Comparison of ENCODE assay signal across 9 mouse cellular contexts in the genomic region with DNA sequence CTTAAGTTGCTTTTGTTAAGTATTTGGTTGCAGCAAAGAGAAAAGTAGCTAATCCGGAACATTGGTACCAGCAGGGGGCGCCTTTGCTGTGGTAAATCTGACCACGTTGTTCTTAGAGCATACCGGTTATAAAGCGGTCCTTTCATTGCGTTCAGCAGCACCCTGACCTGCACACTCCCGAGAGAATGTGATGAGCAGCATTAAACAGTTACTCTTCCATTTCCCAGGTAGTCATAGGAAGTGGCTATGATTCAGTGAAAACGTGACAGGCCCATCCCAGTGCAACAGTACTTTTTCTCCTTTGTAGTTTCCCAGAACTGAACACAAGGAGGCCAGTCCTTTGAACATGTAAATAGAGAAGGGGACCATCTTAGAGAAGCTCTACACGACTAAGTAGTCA. TPM values are rescaled to one million over a fixed set of nuclear protein-coding genes. Genes with fewer than 3 reads are reported as not detected.
DNase-seq lines count a peak whose midpoint lies in the region; ATAC-seq lines count a peak whose summit lies in the region.
"Had no signal": no experiment of that assay in that cellular context is flagged by ENCODE, and none has a peak within 500 bp of the region (broad histone marks: within the 10 kb centered on the region; RNA-seq: fewer than 3 reads in every experiment).

No protein-coding gene starts in this region.

- no peak overlapping the region for H3K9ac ChIP-seq in hindbrain, embryonic 16.5 days (ENCODE audit: low read depth, low read length)
- no peak overlapping the region for H3K9ac ChIP-seq in hindbrain, embryonic 14.5 days
- no peak overlapping the region for H3K9ac ChIP-seq in midbrain, embryonic 14.5 days (replicated peaks; ENCODE audit: low read length)
- H3K9ac ChIP-seq in stomach, embryonic 16.5 days (ENCODE audit: low read length) = no peak overlapping the region

- H3K9me3 ChIP-seq in hindbrain, embryonic 10.5 days = no peaks in the 10 kb centered on the region
- H3K9me3 ChIP-seq in hindbrain, embryonic 16.5 days (ENCODE audit: control insufficient read depth, low read length) = no peaks in the 10 kb centered on the region
- H3K9me3 ChIP-seq in hindbrain, embryonic 14.5 days (ENCODE audit: control insufficient read depth, low read length) = no peaks in the 10 kb centered on the region
- no peaks in the 10 kb centered on the region for H3K9me3 ChIP-seq in limb, embryonic 10.5 days (replicated peaks)
- H3K9me3 ChIP-seq in midbrain, embryonic 14.5 days (ENCODE audit: control insufficient read depth, low read length) = no peaks in the 10 kb centered on the region
- H3K9me3 ChIP-seq in stomach, embryonic 16.5 days (replicated peaks; ENCODE audit: control insufficient read depth, low read length) = no peaks in the 10 kb centered on the region

- no peaks in the 10 kb centered on the region for H3K36me3 ChIP-seq in hindbrain, embryonic 10.5 days
- H3K36me3 ChIP-seq in hindbrain, embryonic 16.5 days (ENCODE audit: control insufficient read depth, insufficient read depth, low read length) = no peaks in the 10 kb centered on the region
- H3K36me3 ChIP-seq in hindbrain, embryonic 14.5 days (replicated peaks; ENCODE audit: control insufficient read depth, insufficient read depth) = no peaks in the 10 kb centered on the region
- no peaks in the 10 kb centered on the region for H3K36me3 ChIP-seq in limb, embryonic 10.5 days
- no peaks in the 10 kb centered on the region for H3K36me3 ChIP-seq in midbrain, embryonic 14.5 days (ENCODE audit: control insufficient read depth, insufficient read depth, low read length)
- H3K36me3 ChIP-seq in stomach, embryonic 16.5 days (ENCODE audit: control insufficient read depth, insufficient read depth, low read length) = no peaks in the 10 kb centered on the region

- H3K4me2 ChIP-seq in hindbrain, embryonic 16.5 days (ENCODE audit: low read length) = no peak overlapping the region
- peak overlapping the region; percentile 29 for H3K4me2 ChIP-seq in hindbrain, embryonic 14.5 days (replicated peaks)
- peak overlapping the region; percentile 23; the same call in 1 of the 2 replicates for H3K4me2 ChIP-seq in midbrain, embryonic 14.5 days (ENCODE audit: low read length)
- 0 out of 2 replicates have a peak overlapping the region, but pooled peaks have one; percentile 23 for H3K4me2 ChIP-seq in stomach, embryonic 16.5 days (ENCODE audit: low read depth, low read length)

- WGBS in hindbrain, embryonic 10.5 days = 5% methylated on average over 9 of the region's 9 CpGs
- WGBS in hindbrain, embryonic 16.5 days = 5% methylated on average over 9 of the region's 9 CpGs
- WGBS in hindbrain, embryonic 14.5 days = 7% methylated on average over 9 of the region's 9 CpGs
- WGBS in limb, embryonic 10.5 days = 5% methylated on average over 9 of the region's 9 CpGs
- 6% methylated on average over 9 of the region's 9 CpGs for WGBS in midbrain, embryonic 14.5 days
- WGBS in stomach, embryonic 16.5 days = 3% methylated on average over 9 of the region's 9 CpGs

- 0 out of 2 replicates have a peak overlapping the region, but pooled peaks have one; percentile 11 for H3K4me3 ChIP-seq in hindbrain, embryonic 10.5 days
- no peak overlapping the region for H3K4me3 ChIP-seq in hindbrain, embryonic 16.5 days (ENCODE audit: low read length)
- no peak overlapping the region for H3K4me3 ChIP-seq in hindbrain, embryonic 14.5 days (replicated peaks; ENCODE audit: low read length)
- no peak overlapping the region for H3K4me3 ChIP-seq in limb, embryonic 10.5 days
- no peak overlapping the region for H3K4me3 ChIP-seq in midbrain, embryonic 14.5 days (replicated peaks; ENCODE audit: low read depth, low read length)
- no peak overlapping the region for H3K4me3 ChIP-seq in stomach, embryonic 16.5 days (replicated peaks; ENCODE audit: low read length)

- DNase-seq in hindbrain, embryonic 10.5 days (ENCODE audit: low spot score) = peak; percentile 75
- DNase-seq in brain, adult 2 months (ENCODE audit: low read depth, low spot score) = peak; percentile 70
- peak; percentile 57 for DNase-seq in forelimb bud, embryonic 11.5 days (ENCODE audit: low read depth, low spot score)
- DNase-seq in hindbrain, embryonic 14.5 days (ENCODE audit: low spot score) = peak; percentile 72
- peak; percentile 82 for DNase-seq in limb, embryonic 10.5 days (ENCODE audit: low spot score)
- DNase-seq in midbrain, embryonic 14.5 days = peak; percentile 78

- H3K27me3 ChIP-seq in hindbrain, embryonic 10.5 days (ENCODE audit: insufficient read depth, poor library complexity, severe bottlenecking) = no peaks in the 10 kb centered on the region
- H3K27me3 ChIP-seq in hindbrain, embryonic 16.5 days (replicated peaks; ENCODE audit: control insufficient read depth, insufficient read depth, low read length) = no peaks in the 10 kb centered on the region
- no peaks in the 10 kb centered on the region for H3K27me3 ChIP-seq in hindbrain, embryonic 14.5 days (ENCODE audit: control insufficient read depth, insufficient read depth, low read length)
- H3K27me3 ChIP-seq in limb, embryonic 10.5 days (ENCODE audit: low read depth, poor library complexity, severe bottlenecking) = no peaks in the 10 kb centered on the region
- H3K27me3 ChIP-seq in midbrain, embryonic 14.5 days (ENCODE audit: control insufficient read depth, insufficient read depth, low read length) = no peaks in the 10 kb centered on the region
- H3K27me3 ChIP-seq in stomach, embryonic 16.5 days (ENCODE audit: control insufficient read depth, insufficient read depth, low read length) = no peaks in the 10 kb centered on the region

- ATAC-seq in hindbrain, embryonic 16.5 days = no peak
- no peak; the same call in 1 of the 2 replicates for ATAC-seq in hindbrain, embryonic 14.5 days (ENCODE audit: low FRiP score)
- 0 out of 2 replicates have a peak, but pooled peaks have one; percentile 40 for ATAC-seq in midbrain, embryonic 14.5 days (ENCODE audit: low FRiP score, low TSS enrichment)
- ATAC-seq in stomach, embryonic 16.5 days (ENCODE audit: insufficient read depth, low FRiP score) = no peak

- H3K27ac ChIP-seq in hindbrain, embryonic 10.5 days = no peak overlapping the region
- H3K27ac ChIP-seq in hindbrain, embryonic 16.5 days (ENCODE audit: low read depth, low read length) = no peak overlapping the region
- no peak overlapping the region for H3K27ac ChIP-seq in hindbrain, embryonic 14.5 days
- H3K27ac ChIP-seq in limb, embryonic 10.5 days = no peak overlapping the region
- H3K27ac ChIP-seq in midbrain, embryonic 14.5 days (replicated peaks; ENCODE audit: low read depth, low read length) = no peak overlapping the region
- H3K27ac ChIP-seq in stomach, embryonic 16.5 days (ENCODE audit: low read length) = no peak overlapping the region

- 0 out of 2 replicates have a peak, but pooled peaks cover 4% of the 10 kb centered on the region for H3K4me1 ChIP-seq in hindbrain, embryonic 10.5 days (replicated peaks)
- no peaks in the 10 kb centered on the region for H3K4me1 ChIP-seq in hindbrain, embryonic 16.5 days (ENCODE audit: control insufficient read depth, insufficient read depth, low read depth, low read length)
- no peaks in the 10 kb centered on the region for H3K4me1 ChIP-seq in hindbrain, embryonic 14.5 days (replicated peaks; ENCODE audit: control insufficient read depth, insufficient read depth, low read length)
- H3K4me1 ChIP-seq in limb, embryonic 10.5 days = no peaks in the 10 kb centered on the region
- H3K4me1 ChIP-seq in midbrain, embryonic 14.5 days (ENCODE audit: control insufficient read depth, insufficient read depth, low read length) = no peaks in the 10 kb centered on the region
- no peaks in the 10 kb centered on the region for H3K4me1 ChIP-seq in stomach, embryonic 16.5 days (ENCODE audit: control insufficient read depth, insufficient read depth, low read length)

RNA-seq across cellular contexts. Expression of a gene that starts 19.8 kb away (rescaled TPM):
- 0.06 and 0.17 TPM in 2 replicates for polyA plus RNA-seq in hindbrain, embryonic 10.5 days (2016; fragmentation: Nextera tagmentation; extraction: Ambion mirVana)
- 0.51 and 0.79 TPM in 2 replicates for polyA plus RNA-seq in hindbrain, embryonic 16.5 days (2015; fragmentation: Nextera tagmentation; extraction: Ambion mirVana)
- polyA plus RNA-seq in hindbrain, embryonic 14.5 days (2014; fragmentation: Nextera tagmentation; extraction: Ambion mirVana) = 0.32 and 0.89 TPM in 2 replicates
- polyA plus RNA-seq in limb, embryonic 10.5 days (2016; fragmentation: Nextera tagmentation; extraction: Ambion mirVana) = 0.16 TPM in 1 of 2 replicates, not detected in the other
- polyA plus RNA-seq in midbrain, embryonic 14.5 days (2014; fragmentation: Nextera tagmentation; extraction: Ambion mirVana) = 0.16 and 2.5 TPM in 2 replicates
- 4.1 TPM in 2 replicates for polyA plus RNA-seq in stomach, embryonic 16.5 days (2015; fragmentation: Nextera tagmentation; extraction: Ambion mirVana)

RNA-seq across cellular contexts. Expression of a gene that starts 45.6 kb away (rescaled TPM):
- not detected in 2 replicates for polyA plus RNA-seq in hindbrain, embryonic 10.5 days (2016; fragmentation: Nextera tagmentation; extraction: Ambion mirVana)
- polyA plus RNA-seq in hindbrain, embryonic 16.5 days (2015; fragmentation: Nextera tagmentation; extraction: Ambion mirVana) = 0.10 and 0.19 TPM in 2 replicates
- not detected in 2 replicates for polyA plus RNA-seq in hindbrain, embryonic 14.5 days (2014; fragmentation: Nextera tagmentation; extraction: Ambion mirVana)
- polyA plus RNA-seq in limb, embryonic 10.5 days (2016; fragmentation: Nextera tagmentation; extraction: Ambion mirVana) = not detected in 2 replicates
- polyA plus RNA-seq in midbrain, embryonic 14.5 days (2014; fragmentation: Nextera tagmentation; extraction: Ambion mirVana) = not detected in 2 replicates
- polyA plus RNA-seq in stomach, embryonic 16.5 days (2015; fragmentation: Nextera tagmentation; extraction: Ambion mirVana) = 0.12 TPM in 1 of 2 replicates, not detected in the other
- polyA plus RNA-seq: neural tube, embryonic 14.5 days had no signal
